Mouse (Mus musculus) olfactory bulb, adult 2 months (tissue): ENCODE data around the gene Gm4952.

ENCODE experiments used
- CTCF ChIP-seq: fragments of 200-500 bp; IDR thresholded peaks from 2 replicates; pipeline ENCODE4 v1.5.1; 2012; ENCODE audit warnings: low read depth, mild to moderate bottlenecking, low read length, moderate library complexity; ENCODE audit not compliant: insufficient read depth
- POLR2A ChIP-seq: fragments of 200-500 bp; IDR thresholded peaks from 2 replicates; pipeline ENCODE4 v1.6.1; 2012; ENCODE audit warnings: mild to moderate bottlenecking, low read depth, low read length, moderate library complexity; ENCODE audit not compliant: insufficient read depth

DNA sequence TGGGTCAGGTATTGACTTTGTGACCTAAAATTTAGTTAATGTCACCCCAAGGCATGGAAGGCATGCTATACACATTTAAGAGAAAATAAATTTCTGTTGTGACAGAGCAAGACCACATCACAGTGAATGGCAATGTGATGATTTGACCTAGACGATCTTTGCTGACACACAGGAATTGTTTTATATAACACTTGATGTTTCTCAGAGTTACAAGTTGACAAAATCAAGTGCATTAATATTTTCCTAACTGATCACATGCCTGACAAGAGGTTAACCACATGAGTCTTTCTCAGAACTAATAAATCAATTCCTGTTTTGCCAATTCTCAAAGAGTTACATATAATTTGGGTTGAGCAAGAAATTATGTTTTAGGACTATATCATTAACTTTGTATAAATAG lies 13.9 kb downstream of the Gm4952 start:
- TF ChIP-seq CTCF: no peak
- TF ChIP-seq POLR2A: no peak
